Mouse (Mus musculus): ENCODE data around the gene Ppm1e. TPM values are rescaled to one million over a fixed set of nuclear protein-coding genes. Genes with fewer than 3 reads are reported as not detected.

Gene Ppm1e
- total and polyA plus RNA-seq, 2 experiments from 2014 or later = 4.3 to 10.3 TPM

DNA sequence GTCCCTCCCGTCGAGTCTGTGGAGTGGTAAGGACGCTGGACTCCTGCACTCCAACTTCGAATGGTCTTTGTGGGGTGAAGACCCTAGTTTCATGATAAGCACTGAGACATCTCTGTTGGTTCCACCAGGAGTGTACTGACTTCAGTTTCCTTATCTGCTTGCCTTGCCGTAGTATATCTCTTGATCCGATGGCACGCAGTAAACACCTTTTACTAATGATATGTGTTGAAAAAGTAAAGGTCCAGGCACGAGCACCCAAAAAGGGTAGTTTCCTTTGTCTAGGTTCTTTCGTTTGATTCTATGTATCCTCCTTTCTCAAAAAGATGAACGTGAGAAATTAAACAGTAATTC, 414 bp upstream of the Ppm1e start:
- ATAC-seq (ENCODE audit: insufficient read depth, low read depth) (no peak), DNase-seq (ENCODE audit: low spot score) (no peak)
- Histone ChIP-seq H3K27me3 (ENCODE audit: control insufficient read depth, insufficient read depth, low read length) (0 out of 2 replicates have a peak, but pooled peaks cover 4% of the 10 kb centered on the region), H3K9me3 (replicated peaks; ENCODE audit: control insufficient read depth, low read length) (no peaks in the 10 kb centered on the region; the same call in 1 of the 2 replicates), H3K27ac (ENCODE audit: low read depth) (no peak overlapping the region), H3K4me3 (ENCODE audit: low read depth, low read length) (peak overlapping the region; percentile 80), H3K4me1 (ENCODE audit: control insufficient read depth, insufficient read depth) (no peaks in the 10 kb centered on the region), H3K9ac (replicated peaks; ENCODE audit: low read depth, low read length) (0 out of 2 replicates have a peak overlapping the region, but pooled peaks have one; percentile 64), H3K36me3 (replicated peaks; ENCODE audit: control insufficient read depth, insufficient read depth, low read length) (no peaks in the 10 kb centered on the region), H3K4me2 (ENCODE audit: low read depth, low read length) (peak overlapping the region; percentile 88)
- no peak for TF ChIP-seq EP300 (IDR thresholded peaks at IDR 0.05; ENCODE audit: low read depth)
- no peak for TF ChIP-seq CTCF (IDR thresholded peaks at IDR 0.05; ENCODE audit: low read depth)
- 14% methylated on average over 10 of the region's 10 CpGs for WGBS

GRCm38 (mm10) chr11:87357317-87358300, 1.2 kb downstream of the Ppm1e start:
- Histone ChIP-seq H3K27ac (ENCODE audit: low read depth) (0 out of 2 replicates have a peak overlapping the region, but pooled peaks have one; percentile 18), H3K27me3 (ENCODE audit: control insufficient read depth, insufficient read depth, low read length) (0 out of 2 replicates have a peak, but pooled peaks cover 4% of the 10 kb centered on the region)
- DNase-seq (ENCODE audit: low spot score) = no peak

GRCm38 (mm10) chr11:87354861-87355260, 4.0 kb downstream of the Ppm1e start:
- Histone ChIP-seq H3K36me3 (replicated peaks; ENCODE audit: control insufficient read depth, insufficient read depth, low read length) (no peaks in the 10 kb centered on the region), H3K9ac (replicated peaks; ENCODE audit: low read depth, low read length) (no peak overlapping the region), H3K27ac (ENCODE audit: low read depth) (no peak overlapping the region), H3K27me3 (ENCODE audit: control insufficient read depth, insufficient read depth, low read length) (no peaks in the 10 kb centered on the region), H3K4me3 (ENCODE audit: low read depth, low read length) (no peak overlapping the region), H3K4me2 (ENCODE audit: low read depth, low read length) (no peak overlapping the region), H3K9me3 (replicated peaks; ENCODE audit: control insufficient read depth, low read length) (no peaks in the 10 kb centered on the region), H3K4me1 (ENCODE audit: control insufficient read depth, insufficient read depth) (no peaks in the 10 kb centered on the region)
- no peak for TF ChIP-seq EP300 (IDR thresholded peaks at IDR 0.05; ENCODE audit: low read depth)
- no peak for TF ChIP-seq CTCF (IDR thresholded peaks at IDR 0.05; ENCODE audit: low read depth)
- no peak for DNase-seq (ENCODE audit: low spot score)
- 94% methylated on average over 1 of the region's 1 CpGs for WGBS
- no peak for ATAC-seq (ENCODE audit: insufficient read depth, low read depth)

More at GRCm38 (mm10) chr11:87357317-87358300, 1.2 kb downstream of the Ppm1e start:
- Histone ChIP-seq H3K4me3 (ENCODE audit: low read depth, low read length) (peak overlapping the region; percentile 80), H3K4me2 (ENCODE audit: low read depth, low read length) (peak overlapping the region; percentile 88), H3K9ac (replicated peaks; ENCODE audit: low read depth, low read length) (peak overlapping the region; percentile 64), H3K4me1 (ENCODE audit: control insufficient read depth, insufficient read depth) (no peaks in the 10 kb centered on the region), H3K9me3 (replicated peaks; ENCODE audit: control insufficient read depth, low read length) (no peaks in the 10 kb centered on the region), H3K36me3 (replicated peaks; ENCODE audit: control insufficient read depth, insufficient read depth, low read length) (no peaks in the 10 kb centered on the region)
- WGBS = 7% methylated on average over 31 of the region's 31 CpGs
- TF ChIP-seq EP300 (IDR thresholded peaks at IDR 0.05; ENCODE audit: low read depth) (no peak), CTCF (IDR thresholded peaks at IDR 0.05; ENCODE audit: low read depth) (no peak)
- no peak for ATAC-seq (ENCODE audit: insufficient read depth, low read depth)

DNA sequence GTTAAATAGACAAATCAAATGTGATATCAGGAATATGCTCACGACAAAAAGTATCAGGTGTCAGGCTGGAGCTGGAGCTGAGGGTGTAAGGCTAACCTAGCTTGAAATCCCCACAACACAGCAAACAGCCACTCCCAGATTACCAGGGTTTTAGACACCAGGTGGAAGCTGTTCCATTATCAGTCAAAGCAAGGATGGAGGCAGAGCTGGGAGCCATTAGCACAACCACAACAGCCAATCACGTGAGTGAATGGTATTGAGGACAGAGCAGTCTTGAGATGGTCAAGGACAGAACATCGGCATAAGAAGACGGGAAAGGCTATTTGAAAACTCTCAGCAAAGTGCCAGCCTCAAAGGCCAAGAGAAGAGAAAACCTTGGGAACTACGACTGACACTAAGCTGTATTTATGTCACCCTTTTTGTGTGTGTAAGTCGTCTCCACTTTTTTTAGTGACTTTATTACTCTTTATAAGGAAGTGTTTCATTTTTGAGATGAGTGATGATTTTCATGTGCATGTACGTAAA, 5.1 kb downstream of the Ppm1e start:
- TF ChIP-seq CTCF (IDR thresholded peaks at IDR 0.05; ENCODE audit: low read depth) = no peak
- no peak for TF ChIP-seq EP300 (IDR thresholded peaks at IDR 0.05; ENCODE audit: low read depth)
- Histone ChIP-seq H3K4me3 (ENCODE audit: low read depth, low read length) (no peak overlapping the region), H3K9me3 (replicated peaks; ENCODE audit: control insufficient read depth, low read length) (no peaks in the 10 kb centered on the region), H3K27ac (ENCODE audit: low read depth) (no peak overlapping the region), H3K4me2 (ENCODE audit: low read depth, low read length) (no peak overlapping the region), H3K9ac (replicated peaks; ENCODE audit: low read depth, low read length) (no peak overlapping the region), H3K4me1 (ENCODE audit: control insufficient read depth, insufficient read depth) (no peaks in the 10 kb centered on the region), H3K36me3 (replicated peaks; ENCODE audit: control insufficient read depth, insufficient read depth, low read length) (no peaks in the 10 kb centered on the region), H3K27me3 (ENCODE audit: control insufficient read depth, insufficient read depth, low read length) (no peaks in the 10 kb centered on the region)
- ATAC-seq (ENCODE audit: insufficient read depth, low read depth) (no peak), DNase-seq (ENCODE audit: low spot score) (no peak)
- 79% methylated on average over 7 of the region's 7 CpGs for WGBS

GRCm38 (mm10) chr11:87326381-87326780, 32.4 kb downstream of the Ppm1e start:
- DNase-seq (ENCODE audit: low spot score) = no peak
- Histone ChIP-seq H3K4me3 (ENCODE audit: low read depth, low read length) (no peak overlapping the region), H3K4me2 (ENCODE audit: low read depth, low read length) (no peak overlapping the region), H3K27ac (ENCODE audit: low read depth) (no peak overlapping the region), H3K27me3 (ENCODE audit: control insufficient read depth, insufficient read depth, low read length) (no peaks in the 10 kb centered on the region), H3K4me1 (ENCODE audit: control insufficient read depth, insufficient read depth) (no peaks in the 10 kb centered on the region), H3K9ac (replicated peaks; ENCODE audit: low read depth, low read length) (no peak overlapping the region), H3K9me3 (replicated peaks; ENCODE audit: control insufficient read depth, low read length) (no peaks in the 10 kb centered on the region), H3K36me3 (replicated peaks; ENCODE audit: control insufficient read depth, insufficient read depth, low read length) (no peaks in the 10 kb centered on the region)
- WGBS = 84% methylated on average over 3 of the region's 3 CpGs
- TF ChIP-seq CTCF (IDR thresholded peaks at IDR 0.05; ENCODE audit: low read depth) (no peak), EP300 (IDR thresholded peaks at IDR 0.05; ENCODE audit: low read depth) (no peak)
- no peak for ATAC-seq (ENCODE audit: insufficient read depth, low read depth)

All from heart, postnatal 0 days (tissue).